Comparison of ENCODE assay signal across 11 mouse cellular contexts in the genomic region with DNA sequence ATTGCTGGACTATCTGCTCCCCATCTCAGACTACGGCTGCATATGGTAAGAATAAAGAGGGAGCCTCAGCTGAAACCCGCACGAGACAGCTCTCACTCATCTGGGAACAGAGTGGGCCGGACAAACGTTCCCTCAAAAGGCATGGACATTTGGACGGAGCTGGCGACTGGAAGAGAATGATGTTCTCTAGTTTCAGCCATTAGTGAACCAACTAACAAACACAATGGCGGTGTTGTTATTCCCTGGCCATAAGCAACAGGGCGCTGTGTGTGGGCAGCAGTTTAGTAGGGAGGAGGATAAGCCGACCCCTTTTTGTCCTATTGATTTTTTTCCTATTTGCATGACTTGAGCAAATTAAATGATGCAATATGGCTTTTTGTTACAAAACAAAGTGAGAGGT. TPM values are rescaled to one million over a fixed set of nuclear protein-coding genes. Genes with fewer than 3 reads are reported as not detected.
DNase-seq lines count a peak whose midpoint lies in the region; ATAC-seq lines count a peak whose summit lies in the region.
"Had no signal": no experiment of that assay in that cellular context is flagged by ENCODE, and none has a peak within 500 bp of the region (broad histone marks: within the 10 kb centered on the region; RNA-seq: fewer than 3 reads in every experiment).

No protein-coding gene starts in this region.

- H3K27me3 ChIP-seq in embryonic facial prominence, embryonic 12.5 days = peaks cover 11% of the 10 kb centered on the region
- H3K27me3 ChIP-seq in intestine, embryonic 16.5 days (replicated peaks; ENCODE audit: control insufficient read depth, insufficient read depth, low read length) = peaks cover 20% of the 10 kb centered on the region; the same call in 1 of the 2 replicates
- no peaks in the 10 kb centered on the region for H3K27me3 ChIP-seq in neural tube, embryonic 14.5 days (ENCODE audit: control insufficient read depth, insufficient read depth, low read length)

- WGBS in embryonic facial prominence, embryonic 12.5 days = under 1% methylated on average over 10 of the region's 10 CpGs
- 13% methylated on average over 10 of the region's 10 CpGs for WGBS in intestine, embryonic 16.5 days
- WGBS in neural tube, embryonic 14.5 days = 4% methylated on average over 10 of the region's 10 CpGs

- DNase-seq in layer of hippocampus, adult 11-12 months (ENCODE audit: low spot score) = peak; percentile 12
- no peak for DNase-seq in layer of hippocampus, adult 9-10 months (ENCODE audit: low spot score)
- no peak for DNase-seq in adrenal gland, adult 8-10 months
- no peak for DNase-seq in layer of hippocampus, adult 9-11 months
- DNase-seq: right cerebral cortex, postnatal 14 days had no signal

- no peak overlapping the region for H3K9ac ChIP-seq in embryonic facial prominence, embryonic 12.5 days
- peak overlapping the region; percentile 45; the same call in 1 of the 2 replicates for H3K9ac ChIP-seq in intestine, embryonic 16.5 days (ENCODE audit: low read depth, low read length)
- no peak overlapping the region for H3K9ac ChIP-seq in neural tube, embryonic 14.5 days (replicated peaks; ENCODE audit: low read depth, low read length)
- H3K9ac ChIP-seq: liver, embryonic 14.5 days had no signal

- peak overlapping the region; percentile 52 for H3K4me3 ChIP-seq in embryonic facial prominence, embryonic 12.5 days
- peak overlapping the region; percentile 59 for H3K4me3 ChIP-seq in intestine, embryonic 16.5 days (ENCODE audit: low read length)
- peak overlapping the region; percentile 13; the same call in 1 of the 2 replicates for H3K4me3 ChIP-seq in neural tube, embryonic 14.5 days (ENCODE audit: low read depth, low read length)

- peaks cover 26% of the 10 kb centered on the region for H3K4me1 ChIP-seq in embryonic facial prominence, embryonic 12.5 days
- H3K4me1 ChIP-seq in intestine, embryonic 16.5 days (ENCODE audit: control insufficient read depth, insufficient read depth, low read length) = peaks cover 7% of the 10 kb centered on the region; the same call in 1 of the 2 replicates
- H3K4me1 ChIP-seq in neural tube, embryonic 14.5 days (ENCODE audit: control insufficient read depth, insufficient read depth, low read length) = no peaks in the 10 kb centered on the region

- H3K36me3 ChIP-seq in embryonic facial prominence, embryonic 12.5 days = no peaks in the 10 kb centered on the region
- no peaks in the 10 kb centered on the region for H3K36me3 ChIP-seq in intestine, embryonic 16.5 days (ENCODE audit: control insufficient read depth, insufficient read depth, low read length)
- H3K36me3 ChIP-seq in neural tube, embryonic 14.5 days (ENCODE audit: control insufficient read depth, insufficient read depth, low read length) = no peaks in the 10 kb centered on the region

- H3K9me3 ChIP-seq in embryonic facial prominence, embryonic 12.5 days = no peaks in the 10 kb centered on the region
- no peaks in the 10 kb centered on the region for H3K9me3 ChIP-seq in intestine, embryonic 16.5 days (ENCODE audit: control insufficient read depth, low read length)
- H3K9me3 ChIP-seq in neural tube, embryonic 14.5 days (ENCODE audit: control insufficient read depth, low read length) = no peaks in the 10 kb centered on the region

- ATAC-seq in embryonic facial prominence, embryonic 12.5 days (ENCODE audit: insufficient number of reproducible peaks, insufficient read depth, low FRiP score, low TSS enrichment) = no peak
- ATAC-seq in intestine, embryonic 16.5 days = no peak
- ATAC-seq in neural tube, embryonic 14.5 days (ENCODE audit: low read depth) = peak; percentile 48; the same call in 1 of the 2 replicates
- ATAC-seq in activated CD4-positive, CD25-positive, alpha-beta regulatory T cell, adult 4 months = no peak

- peak overlapping the region; percentile 97 for H3K4me2 ChIP-seq in embryonic facial prominence, embryonic 12.5 days (replicated peaks)
- peak overlapping the region; percentile 84 for H3K4me2 ChIP-seq in intestine, embryonic 16.5 days (ENCODE audit: low read depth, low read length)
- H3K4me2 ChIP-seq in neural tube, embryonic 14.5 days (ENCODE audit: low read depth, low read length) = peak overlapping the region; percentile 59
- H3K4me2 ChIP-seq: heart, embryonic 11.5 days had no signal

- H3K27ac ChIP-seq in embryonic facial prominence, embryonic 12.5 days = no peak overlapping the region
- peak overlapping the region; percentile 41 for H3K27ac ChIP-seq in intestine, embryonic 16.5 days (ENCODE audit: low read length)
- no peak overlapping the region for H3K27ac ChIP-seq in neural tube, embryonic 14.5 days (ENCODE audit: low read depth, low read length)
- H3K27ac ChIP-seq: liver, embryonic 14.5 days had no signal

RNA-seq across cellular contexts. Expression of gene Hhip, which starts 2.0 kb away (rescaled TPM):
- 3.4 and 5.8 TPM in 2 replicates for polyA plus RNA-seq in embryonic facial prominence, embryonic 12.5 days (2016; fragmentation: Nextera tagmentation; extraction: Ambion mirVana)
- polyA plus RNA-seq in intestine, embryonic 16.5 days (2015; fragmentation: Nextera tagmentation; extraction: Ambion mirVana) = 14.4 and 15.6 TPM in 2 replicates
- 6.0 and 6.7 TPM in 2 replicates for polyA plus RNA-seq in neural tube, embryonic 14.5 days (2014; fragmentation: Nextera tagmentation; extraction: Ambion mirVana)
- polyA plus RNA-seq in activated CD4-positive, CD25-positive, alpha-beta regulatory T cell, adult 4 months (2017; shearing (Covaris generic)) = under 1 TPM in 1 of 2 experiments, not detected in 1; 0.04 TPM
- total RNA-seq in adrenal gland, adult 8-10 months (2022) = 1 to 10 TPM; 6.8 to 9.0 (median 7.5) TPM
